Mouse (Mus musculus): ENCODE results near the gene Pax6. TPM values are rescaled to one million over a fixed set of nuclear protein-coding genes. Genes with fewer than 3 reads are reported as not detected.

The Pax6 gene
- 49.2 and 69.7 TPM in 2 replicates for polyA plus RNA-seq (2012; rRNA removed)

GRCm38 (mm10) chr2:105668271-105669270, at the start of gene Pax6:
Gene Pax6 (plus strand): TSS chr2:105668900.

Other genes starting within 250 kb of the Pax6 start
- 14.4 and 16.6 TPM in 2 replicates for gene Elp4, start 235.7 kb downstream of the Pax6 start, polyA plus RNA-seq (2012; rRNA removed)
- 47.6 and 51.5 TPM in 2 replicates for gene Immp1l, start 235.7 kb downstream of the Pax6 start, polyA plus RNA-seq (2012; rRNA removed)